ENCODE assay signal across 8 mouse cellular contexts in genomic region chr4:55532407-55533195, GRCm38 (mm10). TPM values are rescaled to one million over a fixed set of nuclear protein-coding genes. Genes with fewer than 3 reads are reported as not detected.
DNase-seq lines count a peak whose midpoint lies in the region; ATAC-seq and TF ChIP-seq lines count a peak whose summit lies in the region.

Gene Klf4, minus strand, starts transcription at chr4:55532466.

- peak; percentile 80 for DNase-seq in 3T3-L1 (ENCODE audit: low read depth, low spot score)
- peak; percentile 95 to 97 for DNase-seq in adrenal gland, postnatal 36 days
- peak; percentile 62 for DNase-seq in liver, adult 2 months (ENCODE audit: extremely low read depth, low read depth, low spot score)
- peak; percentile 90 to 91 for DNase-seq in spleen, postnatal 36 days (ENCODE audit: low spot score in 2 of 2)

- TF ChIP-seq CTCF in liver, adult 2 months (IDR thresholded peaks at IDR 0.05; ENCODE audit: low read depth, low read length), result no peak

- no peaks in the 10 kb centered on the region for H3K9me3 ChIP-seq in embryonic facial prominence, embryonic 15.5 days (replicated peaks)
- no peaks in the 10 kb centered on the region for H3K9me3 ChIP-seq in heart, embryonic 11.5 days (replicated peaks; ENCODE audit: control insufficient read depth, low read length)
- no peaks in the 10 kb centered on the region for H3K9me3 ChIP-seq in kidney, embryonic 15.5 days (replicated peaks)

- peak within 1 kb of the TSS; percentile 55 for H3K4me3 ChIP-seq in embryonic facial prominence, embryonic 15.5 days (replicated peaks)
- H3K4me3 ChIP-seq in heart, embryonic 11.5 days (ENCODE audit: low read depth, low read length), result peak within 1 kb of the TSS; percentile 64
- H3K4me3 ChIP-seq in kidney, embryonic 15.5 days (replicated peaks), result peak within 1 kb of the TSS; percentile 66
- H3K4me3 ChIP-seq in liver, adult 2 months (ENCODE audit: insufficient read depth, low read depth, low read length), result peak within 1 kb of the TSS; percentile 77

- H3K4me1 ChIP-seq in embryonic facial prominence, embryonic 15.5 days, result peaks cover 27% of the 10 kb centered on the region
- H3K4me1 ChIP-seq in heart, embryonic 11.5 days (ENCODE audit: control insufficient read depth, insufficient read depth, low read length), result peaks cover 2% of the 10 kb centered on the region
- H3K4me1 ChIP-seq in kidney, embryonic 15.5 days, result peaks cover 30% of the 10 kb centered on the region
- H3K4me1 ChIP-seq in liver, adult 2 months (ENCODE audit: control insufficient read depth, insufficient read depth, low read length), result peaks cover 4% of the 10 kb centered on the region; the same call in 1 of the 2 replicates

- WGBS in embryonic facial prominence, embryonic 15.5 days, result under 1% methylated on average over 70 of the region's 99 CpGs
- under 1% methylated on average over 75 of the region's 99 CpGs for WGBS in heart, embryonic 11.5 days (ENCODE audit: insufficient replicate concordance)
- WGBS in kidney, embryonic 15.5 days, result 1% methylated on average over 70 of the region's 99 CpGs
- under 1% methylated on average over 85 of the region's 99 CpGs for WGBS in liver, adult 2 months

- peak; percentile 41; the same call in 1 of the 2 replicates for TF ChIP-seq POLR2A in liver, adult 2 months (IDR thresholded peaks at IDR 0.05; ENCODE audit: extremely low read depth, insufficient read depth, low read length)

- H3K9ac ChIP-seq in embryonic facial prominence, embryonic 15.5 days, result peak within 1 kb of the TSS; percentile 68
- H3K9ac ChIP-seq in heart, embryonic 11.5 days (ENCODE audit: low read depth, low read length), result peak within 1 kb of the TSS; percentile 78
- H3K9ac ChIP-seq in kidney, embryonic 15.5 days, result peak within 1 kb of the TSS; percentile 59
- H3K9ac ChIP-seq in liver, adult 2 months (ENCODE audit: low read depth, low read length), result peak within 1 kb of the TSS; percentile 93

- H3K27me3 ChIP-seq in embryonic facial prominence, embryonic 15.5 days, result no peaks in the 10 kb centered on the region
- H3K27me3 ChIP-seq in heart, embryonic 11.5 days (ENCODE audit: control insufficient read depth, insufficient read depth, low read length), result peaks cover 9% of the 10 kb centered on the region
- peaks cover 17% of the 10 kb centered on the region for H3K27me3 ChIP-seq in kidney, embryonic 15.5 days
- H3K27me3 ChIP-seq in liver, adult 2 months (ENCODE audit: control insufficient read depth, insufficient read depth, low read length), result peaks cover 4% of the 10 kb centered on the region

- ATAC-seq in embryonic facial prominence, embryonic 15.5 days (ENCODE audit: insufficient number of reproducible peaks, low FRiP score, low TSS enrichment, low read depth), result peak; percentile 87
- peak; percentile 81 for ATAC-seq in heart, embryonic 11.5 days (replicated peaks; ENCODE audit: insufficient number of reproducible peaks, low FRiP score, low TSS enrichment)
- peak; percentile 88 for ATAC-seq in kidney, embryonic 15.5 days (replicated peaks; ENCODE audit: low FRiP score)
- ATAC-seq in monocyte, adult 5-6 weeks (replicated peaks; ENCODE audit: insufficient number of reproducible peaks, low FRiP score, low TSS enrichment, poor library complexity, severe bottlenecking), result peak; percentile 57

- H3K79me2 ChIP-seq in liver, adult 2 months (ENCODE audit: control insufficient read depth, insufficient read depth, low read length), result no peaks in the 10 kb centered on the region

- peak within 1 kb of the TSS; percentile 90 for H3K4me2 ChIP-seq in embryonic facial prominence, embryonic 15.5 days (replicated peaks)
- peak within 1 kb of the TSS; percentile 96 for H3K4me2 ChIP-seq in heart, embryonic 11.5 days
- H3K4me2 ChIP-seq in kidney, embryonic 15.5 days, result peak within 1 kb of the TSS; percentile 94

- no peaks in the 10 kb centered on the region for H3K36me3 ChIP-seq in embryonic facial prominence, embryonic 15.5 days
- H3K36me3 ChIP-seq in heart, embryonic 11.5 days (ENCODE audit: control insufficient read depth, insufficient read depth, low read length), result no peaks in the 10 kb centered on the region
- no peaks in the 10 kb centered on the region for H3K36me3 ChIP-seq in kidney, embryonic 15.5 days
- no peaks in the 10 kb centered on the region for H3K36me3 ChIP-seq in liver, adult 2 months (ENCODE audit: control insufficient read depth, insufficient read depth, low read length)

- H3K27ac ChIP-seq in embryonic facial prominence, embryonic 15.5 days (replicated peaks), result peak within 1 kb of the TSS; percentile 96
- peak within 1 kb of the TSS; percentile 84 for H3K27ac ChIP-seq in heart, embryonic 11.5 days (ENCODE audit: low read depth, low read length)
- peak within 1 kb of the TSS; percentile 92 for H3K27ac ChIP-seq in kidney, embryonic 15.5 days
- H3K27ac ChIP-seq in liver, adult 2 months (replicated peaks; ENCODE audit: insufficient read depth, low read depth, low read length), result peak within 1 kb of the TSS; percentile 64; the same call in 1 of the 2 replicates

RNA-seq across cellular contexts. Expression of gene Klf4, which starts in this region (rescaled TPM):
- 10 to 100 TPM; 15.4 to 28.8 TPM for total RNA-seq in adrenal gland, postnatal 36 days (2021)
- polyA plus RNA-seq in embryonic facial prominence, embryonic 15.5 days (2015; fragmentation: Nextera tagmentation; extraction: Ambion mirVana), result 43.0 and 45.2 TPM in 2 replicates
- polyA plus RNA-seq in heart, embryonic 11.5 days (2014; fragmentation: Nextera tagmentation; extraction: Ambion mirVana), result 3.3 and 4.0 TPM in 2 replicates
- 5.4 TPM in 2 replicates for polyA plus RNA-seq in kidney, embryonic 15.5 days (2015; fragmentation: Nextera tagmentation; extraction: Ambion mirVana)
- 0.46 and 0.74 TPM in 2 replicates for total RNA-seq in liver, adult 2 months (2014; rRNA removed)
- 0.57 and 0.68 TPM in 2 replicates for polyA plus RNA-seq in liver, adult 2 months (2012; rRNA removed)
- 100 to 135 TPM (median 116 TPM) in 3 replicates for total RNA-seq in monocyte, adult 5-6 weeks (2017)

Comparison
In these comparisons a context has a peak if more than half of its experiments do, and no peak if none do; other contexts are left out.
1. Peak in every context shown above with its lines: DNase-seq, ATAC-seq, H3K4me3 ChIP-seq and H3K27ac ChIP-seq.
2. Peak in DNase-seq, H3K4me3 ChIP-seq, H3K27ac ChIP-seq and H3K9ac ChIP-seq in liver, adult 2 months; RNA of the gene not detected or under 1 TPM.